14 mouse cellular contexts compared by ENCODE assay signal in the genomic region with DNA sequence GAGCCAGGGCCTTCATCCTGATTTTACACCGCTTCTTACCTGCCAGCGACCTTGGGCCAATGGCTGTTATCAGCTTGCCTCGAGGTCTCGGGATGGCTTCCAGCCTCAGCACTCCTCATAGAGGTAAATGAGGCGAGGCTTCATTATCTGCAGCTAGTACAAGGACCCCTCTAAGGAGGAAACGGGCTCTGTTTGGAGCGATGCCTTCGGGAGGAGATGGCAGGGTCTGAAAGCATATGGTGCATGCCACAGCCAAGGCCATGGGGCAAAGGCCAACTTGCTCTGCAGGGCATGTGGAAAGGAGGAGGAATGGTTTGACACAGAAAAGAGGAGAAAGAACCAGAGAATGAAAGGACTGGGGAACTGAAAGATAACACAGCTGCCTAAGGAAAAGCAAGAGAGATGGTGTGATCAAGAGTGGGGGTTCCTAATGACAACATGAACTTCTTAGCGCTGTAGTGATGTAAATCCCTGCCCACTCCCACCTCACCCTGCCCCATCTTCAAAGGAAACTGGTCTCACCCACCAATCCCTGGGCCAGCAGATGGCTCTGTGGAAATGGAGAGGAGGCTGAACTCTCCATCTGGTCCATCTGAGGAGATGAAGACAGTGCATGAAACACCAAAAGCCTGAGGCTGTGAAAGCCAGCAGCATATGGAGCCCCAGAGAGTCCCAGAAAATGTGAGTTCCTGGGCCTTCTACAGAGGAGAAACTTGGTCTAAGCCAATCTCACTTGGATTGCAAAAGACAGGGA.
A peak's percentile ranks its signal among the peaks of the same experiment; 100 is the strongest.
DNase-seq lines count a peak whose midpoint lies in the region; ATAC-seq lines count a peak whose summit lies in the region.
"Had no signal": no experiment of that assay in that cellular context is flagged by ENCODE, and none has a peak within 500 bp of the region (broad histone marks: within the 10 kb centered on the region; RNA-seq: fewer than 3 reads in every experiment).

No protein-coding gene starts in this region.

- peak; percentile 6 for DNase-seq in ovary, adult 18-20 months (ENCODE audit: low spot score)
- DNase-seq in ovary, postnatal 10 days (ENCODE audit: low spot score): no peak
- DNase-seq in cerebellum, adult 18-20 months: peak; percentile 70 to 79
- peak; percentile 74 for DNase-seq in cerebellum, postnatal 25 days
- peak; percentile 43 to 64 for DNase-seq in right cerebral cortex, postnatal 10 days (ENCODE audit: low spot score in 2 of 2)
- DNase-seq in adrenal gland, postnatal 4 days (ENCODE audit: low spot score in 2 of 2): no peak
- no peak for DNase-seq in testis, postnatal 10 days (ENCODE audit: low spot score)
- DNase-seq: embryo, embryonic 11 days; kidney, adult 11 months; kidney, postnatal 36 days; lung, postnatal 36 days; midbrain, embryonic 14.5 days; thymus, postnatal 36 days had no signal

- ATAC-seq in activated CD4-positive, CD25-positive, alpha-beta regulatory T cell, adult 4 months: no peak

Comparison
In these comparisons a context has a peak if more than half of its experiments do, and no peak if none do; other contexts are left out.
1. DNase-seq: peak in ovary, adult 18-20 months (single experiment), cerebellum, adult 18-20 months (2 of 2), cerebellum, postnatal 25 days (2 of 2) and right cerebral cortex, postnatal 10 days (2 of 2); none in ovary, postnatal 10 days (single experiment), adrenal gland, postnatal 4 days (0 of 2) and testis, postnatal 10 days (single experiment).